Mouse (Mus musculus) cerebellum, adult 11-12 months (tissue): Measurements from ENCODE around the gene Dnal1.

ENCODE experiments used
- DNase-seq: peaks from one replicate; pipeline ENCODE4 v3.0.0; 2022

The Dnal1 gene

GRCm38 (mm10) chr12:84163586-84164110, 49.5 kb downstream of the Dnal1 start:
- no peak for DNase-seq

- DNase-seq = peak; percentile 7
Measured at GRCm38 (mm10) chr12:84165631-84166373, 51.6 kb downstream of the Dnal1 start.

- DNase-seq = no peak
Measured at GRCm38 (mm10) chr12:84170610-84171009, 56.4 kb downstream of the Dnal1 start.

- no peak for DNase-seq
Measured at GRCm38 (mm10) chr12:84172216-84172615, 58.0 kb downstream of the Dnal1 start.

- DNase-seq = peak; percentile 78
Measured at GRCm38 (mm10) chr12:84172862-84173261, 58.7 kb downstream of the Dnal1 start.

- DNase-seq = no peak
Measured at GRCm38 (mm10) chr12:84173309-84173915, 59.2 kb downstream of the Dnal1 start.

GRCm38 (mm10) chr12:84174190-84174811, 60.1 kb downstream of the Dnal1 start:
- DNase-seq = peak; percentile 76

- no peak for DNase-seq
Measured at GRCm38 (mm10) chr12:84174871-84175270, 60.7 kb downstream of the Dnal1 start.

GRCm38 (mm10) chr12:84175659-84176061, 61.5 kb downstream of the Dnal1 start:
- peak; percentile 85 for DNase-seq

- peak; percentile 62 for DNase-seq
Measured at GRCm38 (mm10) chr12:84176126-84176769, 62.1 kb downstream of the Dnal1 start.

GRCm38 (mm10) chr12:84176886-84177765, 63.0 kb downstream of the Dnal1 start:
- no peak for DNase-seq

GRCm38 (mm10) chr12:84178052-84178451, 63.9 kb downstream of the Dnal1 start:
- DNase-seq = peak; percentile 14

- peak; percentile 22 for DNase-seq
Measured at GRCm38 (mm10) chr12:84178652-84179445, 64.7 kb downstream of the Dnal1 start.

- peak; percentile 31 for DNase-seq
Measured at GRCm38 (mm10) chr12:84180090-84180489, 65.9 kb downstream of the Dnal1 start.

- peak; percentile 71 for DNase-seq
Measured at GRCm38 (mm10) chr12:84180701-84181435, 66.7 kb downstream of the Dnal1 start.

- DNase-seq = peak; percentile 24
Measured at GRCm38 (mm10) chr12:84181999-84182398, 67.8 kb downstream of the Dnal1 start.

- peak; percentile 35 for DNase-seq
Measured at GRCm38 (mm10) chr12:84184979-84185378, 70.8 kb downstream of the Dnal1 start.

- DNase-seq = peak; percentile 15
Measured at GRCm38 (mm10) chr12:84185547-84185946, 71.4 kb downstream of the Dnal1 start.

- DNase-seq = peak; percentile 28
Measured at GRCm38 (mm10) chr12:84186536-84186935, 72.4 kb downstream of the Dnal1 start.

GRCm38 (mm10) chr12:84186950-84187349, 72.8 kb downstream of the Dnal1 start:
- peak; percentile 63 for DNase-seq
